Mouse (Mus musculus): Measurements from ENCODE around the gene Atg10. TPM values are rescaled to one million over a fixed set of nuclear protein-coding genes. Genes with fewer than 3 reads are reported as not detected.

The Atg10 gene
- total and polyA plus RNA-seq, 3 experiments: 2.0 to 4.3 TPM; not detected in 1

GRCm38 (mm10) chr13:90968940-90969339 is 254.8 kb downstream of the Atg10 start:
- Histone ChIP-seq H3K36me3 (ENCODE audit: control insufficient read depth in 1 of 2, insufficient read depth in 2 of 2, low read length in 2 of 2) (no peaks in the 10 kb centered on the region), H3K4me3 (ENCODE audit: control insufficient read depth in 1 of 2, insufficient read depth in 1 of 2, low read depth in 2 of 2, low read length in 2 of 2) (no peak overlapping the region), H3K27ac (ENCODE audit: control insufficient read depth, low read depth, low read length) (no peak overlapping the region), H3K9ac (ENCODE audit: control insufficient read depth, low read depth, low read length, poor library complexity, severe bottlenecking) (no peak overlapping the region), H3K9me3 (replicated peaks; ENCODE audit: insufficient read depth, low read length) (no peaks in the 10 kb centered on the region), H3K79me2 (ENCODE audit: control insufficient read depth, insufficient read depth, low read length, poor library complexity) (no peaks in the 10 kb centered on the region), H3K27me3 (ENCODE audit: control insufficient read depth in 1 of 2, insufficient read depth in 2 of 2, low read length in 2 of 2) (no peaks in the 10 kb centered on the region), H3K4me1 (ENCODE audit: control insufficient read depth in 1 of 2, insufficient read depth in 2 of 2, low read length in 2 of 2) (no peaks in the 10 kb centered on the region)
- no peak for TF ChIP-seq MYC (IDR thresholded peaks at IDR 0.05; ENCODE audit: low read depth, low read length)
- TF ChIP-seq GATA1 (IDR thresholded peaks at IDR 0.05; ENCODE audit: low read depth, low read length): no peak
- TF ChIP-seq TAL1 (IDR thresholded peaks at IDR 0.05; ENCODE audit: low read length): no peak
- TF ChIP-seq JUND (IDR thresholded peaks at IDR 0.05; ENCODE audit: low read depth, low read length): no peak
- TF ChIP-seq ZC3H11A (IDR thresholded peaks at IDR 0.05; ENCODE audit: low read depth, low read length): no peak
- TF ChIP-seq TCF12 (IDR thresholded peaks at IDR 0.05; ENCODE audit: low read depth, low read length): no peak
- no peak for TF ChIP-seq MAFK (IDR thresholded peaks at IDR 0.05; ENCODE audit: borderline replicate concordance, low read depth, low read length)
- no peak for TF ChIP-seq ZKSCAN1 (IDR thresholded peaks at IDR 0.05; ENCODE audit: low read depth, low read length)
- no peak for TF ChIP-seq CHD1 (IDR thresholded peaks at IDR 0.05; ENCODE audit: low read depth, low read length)
- TF ChIP-seq ELF1 (IDR thresholded peaks at IDR 0.05; ENCODE audit: low read depth, low read length): no peak
- no peak for TF ChIP-seq POLR2A (IDR thresholded peaks at IDR 0.05; ENCODE audit: control insufficient read depth in 1 of 2, insufficient read depth in 1 of 2, low read depth in 1 of 2, low read length in 2 of 2, poor library complexity in 1 of 2)
- TF ChIP-seq SMC3 (IDR thresholded peaks at IDR 0.05; ENCODE audit: low read depth, low read length): no peak
- no peak for TF ChIP-seq GABPA (IDR thresholded peaks at IDR 0.05; ENCODE audit: low read depth, low read length)
- TF ChIP-seq MYB (IDR thresholded peaks at IDR 0.05; ENCODE audit: low read depth, low read length): no peak
- no peak for TF ChIP-seq ETS1 (IDR thresholded peaks at IDR 0.05; ENCODE audit: low read depth, low read length)
- no peak for TF ChIP-seq TBP (IDR thresholded peaks at IDR 0.05; ENCODE audit: low read depth, low read length)
- no peak for TF ChIP-seq MAX (IDR thresholded peaks at IDR 0.05; ENCODE audit: low read length)
- no peak for TF ChIP-seq EP300 (IDR thresholded peaks at IDR 0.05; ENCODE audit: low read depth in 1 of 2, low read length in 2 of 2)
- DNase-seq (ENCODE audit: low read depth, low spot score): no peak

- no peaks in the 10 kb centered on the region for H3K36me3 ChIP-seq (ENCODE audit: control insufficient read depth in 1 of 2, insufficient read depth in 2 of 2, low read length in 2 of 2)
- DNase-seq (ENCODE audit: low read depth, low spot score): peak; percentile 81
- no peaks in the 10 kb centered on the region for H3K4me1 ChIP-seq (ENCODE audit: control insufficient read depth in 1 of 2, insufficient read depth in 2 of 2, low read length in 2 of 2)
- TF ChIP-seq RAD21 (IDR thresholded peaks at IDR 0.05; ENCODE audit: low read depth, low read length) (peak; percentile 100), SMC3 (IDR thresholded peaks at IDR 0.05; ENCODE audit: low read depth, low read length) (peak; percentile 98), CTCF (IDR thresholded peaks at IDR 0.05 in 2 of 3, conservative IDR thresholded peaks at IDR 0.05 in 1 of 3; ENCODE audit: control insufficient read depth in 1 of 3, insufficient read depth in 1 of 3, low read depth in 2 of 3, low read length in 3 of 3, poor library complexity in 1 of 3, severe bottlenecking in 1 of 3) (peak; percentile 82 to 96 (median 94)), MAZ (IDR thresholded peaks at IDR 0.05; ENCODE audit: low read depth, low read length) (no peak), ZNF384 (IDR thresholded peaks at IDR 0.05; ENCODE audit: low read depth, low read length) (peak; percentile 85), TBP (IDR thresholded peaks at IDR 0.05; ENCODE audit: low read depth, low read length) (no peak), ZC3H11A (IDR thresholded peaks at IDR 0.05; ENCODE audit: low read depth, low read length) (peak; percentile 95)
- no peaks in the 10 kb centered on the region for H3K27me3 ChIP-seq (ENCODE audit: control insufficient read depth in 1 of 2, insufficient read depth in 2 of 2, low read length in 2 of 2)
- no peaks in the 10 kb centered on the region for H3K79me2 ChIP-seq (ENCODE audit: control insufficient read depth, insufficient read depth, low read length, poor library complexity)
- no peaks in the 10 kb centered on the region for H3K9me3 ChIP-seq (replicated peaks; ENCODE audit: insufficient read depth, low read length)
- H3K27ac ChIP-seq (ENCODE audit: control insufficient read depth, low read depth, low read length): no peak overlapping the region
- H3K4me3 ChIP-seq (ENCODE audit: control insufficient read depth in 1 of 2, insufficient read depth in 1 of 2, low read depth in 2 of 2, low read length in 2 of 2): no peak overlapping the region
- H3K9ac ChIP-seq (ENCODE audit: control insufficient read depth, low read depth, low read length, poor library complexity, severe bottlenecking): no peak overlapping the region
These were observed 256.3 kb downstream of the Atg10 start for GRCm38 (mm10) chr13:90967422-90967821.

All from MEL (cell line).